19 mouse cellular contexts compared by ENCODE assay signal in genomic region chr4:125624885-125625678, GRCm38 (mm10).
DNase-seq lines count a peak whose midpoint lies in the region; ATAC-seq and TF ChIP-seq lines count a peak whose summit lies in the region.
"Had no signal": no experiment of that assay in that cellular context is flagged by ENCODE, and none has a peak within 500 bp of the region (broad histone marks: within the 10 kb centered on the region; RNA-seq: fewer than 3 reads in every experiment).

No protein-coding gene starts in this region.

- no peaks in the 10 kb centered on the region for H3K36me3 ChIP-seq in forebrain, embryonic 14.5 days (ENCODE audit: control insufficient read depth, insufficient read depth, low read length)
- no peaks in the 10 kb centered on the region for H3K36me3 ChIP-seq in forebrain, embryonic 11.5 days (ENCODE audit: control insufficient read depth, insufficient read depth, low read length)
- H3K36me3 ChIP-seq in hindbrain, postnatal 0 days (ENCODE audit: insufficient read depth, low read length): no peaks in the 10 kb centered on the region
- no peaks in the 10 kb centered on the region for H3K36me3 ChIP-seq in hindbrain, embryonic 13.5 days
- H3K36me3 ChIP-seq in testis, adult 2 months (ENCODE audit: control insufficient read depth, insufficient read depth, low read length): no peaks in the 10 kb centered on the region
- no peaks in the 10 kb centered on the region for H3K36me3 ChIP-seq in hindbrain, embryonic 12.5 days
- H3K36me3 ChIP-seq: embryonic facial prominence, embryonic 10.5 days; heart, embryonic 15.5 days; kidney, embryonic 15.5 days; limb, embryonic 15.5 days had no signal

- WGBS in forebrain, embryonic 14.5 days: 83% methylated on average over 9 of the region's 9 CpGs
- WGBS in forebrain, embryonic 11.5 days: 91% methylated on average over 9 of the region's 9 CpGs
- WGBS in hindbrain, postnatal 0 days: 79% methylated on average over 9 of the region's 9 CpGs
- 82% methylated on average over 9 of the region's 9 CpGs for WGBS in hindbrain, embryonic 13.5 days
- WGBS in hindbrain, embryonic 12.5 days: 92% methylated on average over 9 of the region's 9 CpGs

- peaks cover 10% of the 10 kb centered on the region; the same call in 1 of the 2 replicates for H3K4me1 ChIP-seq in forebrain, embryonic 14.5 days (ENCODE audit: control insufficient read depth, insufficient read depth, low read length)
- H3K4me1 ChIP-seq in forebrain, embryonic 11.5 days (replicated peaks; ENCODE audit: control insufficient read depth, insufficient read depth, low read length): no peaks in the 10 kb centered on the region
- peaks cover 3% of the 10 kb centered on the region; the same call in 1 of the 2 replicates for H3K4me1 ChIP-seq in hindbrain, postnatal 0 days (ENCODE audit: insufficient read depth, low read length)
- peaks cover 23% of the 10 kb centered on the region for H3K4me1 ChIP-seq in hindbrain, embryonic 13.5 days (replicated peaks)
- no peaks in the 10 kb centered on the region for H3K4me1 ChIP-seq in testis, adult 2 months (ENCODE audit: control insufficient read depth, insufficient read depth, low read length)
- peaks cover 4% of the 10 kb centered on the region; the same call in 1 of the 2 replicates for H3K4me1 ChIP-seq in hindbrain, embryonic 12.5 days
- H3K4me1 ChIP-seq: embryonic facial prominence, embryonic 10.5 days; heart, embryonic 15.5 days; kidney, embryonic 15.5 days had no signal

- TF ChIP-seq POLR2A in testis, adult 2 months (IDR thresholded peaks at IDR 0.05; ENCODE audit: control insufficient read depth, low read depth, low read length): no peak

- no peak overlapping the region for H3K9ac ChIP-seq in forebrain, embryonic 14.5 days (ENCODE audit: low read length)
- no peak overlapping the region for H3K9ac ChIP-seq in forebrain, embryonic 11.5 days (ENCODE audit: low read length)
- H3K9ac ChIP-seq in hindbrain, postnatal 0 days (replicated peaks; ENCODE audit: low read length): no peak overlapping the region
- no peak overlapping the region for H3K9ac ChIP-seq in hindbrain, embryonic 13.5 days
- no peak overlapping the region for H3K9ac ChIP-seq in hindbrain, embryonic 12.5 days
- H3K9ac ChIP-seq: heart, embryonic 15.5 days; kidney, embryonic 15.5 days; limb, embryonic 15.5 days had no signal

- H3K4me2 ChIP-seq in forebrain, embryonic 14.5 days (ENCODE audit: low read length): no peak overlapping the region
- no peak overlapping the region for H3K4me2 ChIP-seq in forebrain, embryonic 11.5 days (ENCODE audit: low read depth, low read length, severe bottlenecking)
- H3K4me2 ChIP-seq in hindbrain, postnatal 0 days (ENCODE audit: low read depth, low read length): no peak overlapping the region
- H3K4me2 ChIP-seq in hindbrain, embryonic 13.5 days: no peak overlapping the region
- H3K4me2 ChIP-seq in hindbrain, embryonic 12.5 days (replicated peaks): no peak overlapping the region
- H3K4me2 ChIP-seq: heart, embryonic 15.5 days; kidney, embryonic 15.5 days; limb, embryonic 15.5 days had no signal

- no peak overlapping the region for H3K27ac ChIP-seq in forebrain, embryonic 14.5 days (ENCODE audit: low read depth, low read length)
- H3K27ac ChIP-seq in forebrain, embryonic 11.5 days (ENCODE audit: low read depth, low read length): no peak overlapping the region
- H3K27ac ChIP-seq in hindbrain, postnatal 0 days: no peak overlapping the region
- H3K27ac ChIP-seq in hindbrain, embryonic 13.5 days: no peak overlapping the region
- H3K27ac ChIP-seq in testis, adult 2 months (ENCODE audit: control insufficient read depth, insufficient read depth, low read depth, low read length): no peak overlapping the region
- H3K27ac ChIP-seq in hindbrain, embryonic 12.5 days: no peak overlapping the region
- H3K27ac ChIP-seq: embryonic facial prominence, embryonic 10.5 days; heart, embryonic 15.5 days; kidney, embryonic 15.5 days; limb, embryonic 15.5 days had no signal

- H3K4me3 ChIP-seq in forebrain, embryonic 14.5 days (ENCODE audit: low read depth, low read length): no peak overlapping the region
- H3K4me3 ChIP-seq in forebrain, embryonic 11.5 days (ENCODE audit: low read depth, low read length): no peak overlapping the region
- H3K4me3 ChIP-seq in hindbrain, postnatal 0 days (ENCODE audit: low read length): no peak overlapping the region
- no peak overlapping the region for H3K4me3 ChIP-seq in hindbrain, embryonic 13.5 days
- no peak overlapping the region for H3K4me3 ChIP-seq in testis, adult 2 months (ENCODE audit: control insufficient read depth, low read depth, low read length)
- no peak overlapping the region for H3K4me3 ChIP-seq in hindbrain, embryonic 12.5 days
- H3K4me3 ChIP-seq: embryonic facial prominence, embryonic 10.5 days; heart, embryonic 15.5 days; kidney, embryonic 15.5 days; limb, embryonic 15.5 days had no signal

- no peaks in the 10 kb centered on the region for H3K9me3 ChIP-seq in forebrain, embryonic 14.5 days (replicated peaks; ENCODE audit: control insufficient read depth, low read length)
- H3K9me3 ChIP-seq in forebrain, embryonic 11.5 days (ENCODE audit: control insufficient read depth, low read length): no peaks in the 10 kb centered on the region; the same call in 1 of the 2 replicates
- H3K9me3 ChIP-seq in hindbrain, postnatal 0 days (ENCODE audit: low read length): no peaks in the 10 kb centered on the region
- no peaks in the 10 kb centered on the region for H3K9me3 ChIP-seq in hindbrain, embryonic 13.5 days
- no peaks in the 10 kb centered on the region for H3K9me3 ChIP-seq in hindbrain, embryonic 12.5 days (replicated peaks)
- H3K9me3 ChIP-seq: heart, embryonic 15.5 days; kidney, embryonic 15.5 days; limb, embryonic 15.5 days had no signal

- ATAC-seq in forebrain, embryonic 14.5 days: no peak
- ATAC-seq in forebrain, embryonic 11.5 days (replicated peaks; ENCODE audit: low FRiP score): no peak
- ATAC-seq in hindbrain, postnatal 0 days: no peak
- no peak for ATAC-seq in hindbrain, embryonic 13.5 days (ENCODE audit: low FRiP score)
- no peak for ATAC-seq in hindbrain, embryonic 12.5 days (ENCODE audit: low FRiP score)
- ATAC-seq: midbrain, embryonic 16.5 days had no signal

- H3K27me3 ChIP-seq in forebrain, embryonic 14.5 days (replicated peaks; ENCODE audit: control insufficient read depth, insufficient read depth, low read length): 0 out of 2 replicates have a peak, but pooled peaks cover 6% of the 10 kb centered on the region
- no peaks in the 10 kb centered on the region for H3K27me3 ChIP-seq in forebrain, embryonic 11.5 days (ENCODE audit: control insufficient read depth, insufficient read depth, low read length)
- H3K27me3 ChIP-seq in hindbrain, postnatal 0 days (ENCODE audit: insufficient read depth, low read length): no peaks in the 10 kb centered on the region
- H3K27me3 ChIP-seq in hindbrain, embryonic 13.5 days: no peaks in the 10 kb centered on the region
- H3K27me3 ChIP-seq in testis, adult 2 months (ENCODE audit: control insufficient read depth, insufficient read depth, low read length): no peaks in the 10 kb centered on the region
- H3K27me3 ChIP-seq in hindbrain, embryonic 12.5 days: no peaks in the 10 kb centered on the region
- H3K27me3 ChIP-seq: heart, embryonic 15.5 days had no signal

- peak; percentile 42 for TF ChIP-seq CTCF in hindbrain, postnatal 0 days (IDR thresholded peaks at IDR 0.05; ENCODE audit: low read depth)
- TF ChIP-seq CTCF in testis, adult 2 months (IDR thresholded peaks at IDR 0.05; ENCODE audit: control insufficient read depth, insufficient read depth, insufficient replicate concordance, low read depth, low read length): peak; percentile 76; the same call in 1 of the 2 replicates

- DNase-seq in forebrain, embryonic 14.5 days (ENCODE audit: low spot score): peak; percentile 65
- DNase-seq in forebrain, embryonic 11.5 days (ENCODE audit: low spot score): no peak
- DNase-seq in hindbrain, postnatal 0 days (ENCODE audit: low spot score): no peak
- DNase-seq in testis, postnatal 10 days (ENCODE audit: low spot score): no peak
- DNase-seq in kidney, adult 9 months: no peak
- DNase-seq: cerebellum, adult 9-10 months; heart, adult 18-20 months; layer of hippocampus, postnatal 36 days; lung, postnatal 36 days; right cerebral cortex, postnatal 4 days; thymus, postnatal 36 days had no signal
